Mouse (Mus musculus) midbrain, embryonic 13.5 days (tissue): ENCODE measurements around the gene Hist1h2bj. TPM values are rescaled to one million over a fixed set of nuclear protein-coding genes. Genes with fewer than 3 reads are reported as not detected.

Source experiments
- microRNA-seq: library from miRNA; unstranded; fragments of <30 nt; microRNA quantifications from one replicate; pipeline ENCODE4, GENCODE M21; 2016
- polyA plus RNA-seq: library from polyadenylated mRNA; unstranded; fragments of >200 nt; fragmentation: Nextera tagmentation; extraction: Ambion mirVana; gene quantifications from 2 replicates; pipeline ENCODE4 v1.2.1, GENCODE M21; 2015

Hist1h2bj gene
- polyA plus RNA-seq, 1 experiment from 2014 or later: 8.3 TPM

Small RNAs within 50 kb of the gene (microRNA-seq; reads per million reads assigned to microRNA genes)
- gene Gm26300 (not detected), gene Gm44390 (not detected), gene Gm44486 (not detected)

Other genes starting within 250 kb of the Hist1h2bj start
- 11.1 and 13.1 TPM in 2 replicates for gene Hist1h2bq, start 233.0 kb upstream of the Hist1h2bj start, polyA plus RNA-seq
- not detected in 2 replicates for gene Hist1h2ao, start 232.7 kb upstream of the Hist1h2bj start, polyA plus RNA-seq
- not detected in 2 replicates for gene Hist1h4m, start 231.5 kb upstream of the Hist1h2bj start, polyA plus RNA-seq
- gene Hist1h4n, start 211.0 kb upstream of the Hist1h2bj start, polyA plus RNA-seq: 11.0 and 11.2 TPM in 2 replicates
- gene Hist1h2ap, start 209.7 kb upstream of the Hist1h2bj start, polyA plus RNA-seq: 1,729 and 1,932 TPM in 2 replicates
- gene Hist1h2br, start 209.5 kb upstream of the Hist1h2bj start, polyA plus RNA-seq: 11.3 and 12.2 TPM in 2 replicates
- 20.5 and 22.3 TPM in 2 replicates for gene Zfp184, start 98.1 kb upstream of the Hist1h2bj start, polyA plus RNA-seq
- not detected in 2 replicates for gene Pom121l2, start 62.0 kb upstream of the Hist1h2bj start, polyA plus RNA-seq
- not detected in 2 replicates for gene Prss16, start 33.5 kb upstream of the Hist1h2bj start, polyA plus RNA-seq
- gene Hist1h2ah, start 7.6 kb upstream of the Hist1h2bj start, polyA plus RNA-seq: 6.2 TPM in 1 of 2 replicates, not detected in the other
- 4.0 and 5.5 TPM in 2 replicates for gene Hist1h2bk, start 7.3 kb upstream of the Hist1h2bj start, polyA plus RNA-seq
- 18.1 and 20.1 TPM in 2 replicates for gene Hist1h4i, start 1.9 kb upstream of the Hist1h2bj start, polyA plus RNA-seq
- gene Hist1h2ag, start 270 bp upstream of the Hist1h2bj start, polyA plus RNA-seq: 17.7 and 21.2 TPM in 2 replicates
- gene Vmn1r188, start 41.2 kb downstream of the Hist1h2bj start, polyA plus RNA-seq: not detected in 2 replicates
- not detected in 2 replicates for gene Vmn1r189, start 62.6 kb downstream of the Hist1h2bj start, polyA plus RNA-seq
- not detected in 2 replicates for gene Vmn1r191, start 140.8 kb downstream of the Hist1h2bj start, polyA plus RNA-seq
- gene Vmn1r192, start 147.9 kb downstream of the Hist1h2bj start, polyA plus RNA-seq: not detected in 2 replicates
- not detected in 2 replicates for gene Vmn1r193, start 179.9 kb downstream of the Hist1h2bj start, polyA plus RNA-seq
- gene Vmn1r194, start 201.0 kb downstream of the Hist1h2bj start, polyA plus RNA-seq: not detected in 2 replicates
- not detected in 2 replicates for gene Vmn1r195, start 227.3 kb downstream of the Hist1h2bj start, polyA plus RNA-seq
- not detected in 2 replicates for gene Vmn1r196, start 246.7 kb downstream of the Hist1h2bj start, polyA plus RNA-seq